ENCODE assay signal across 12 mouse cellular contexts in the genomic region with DNA sequence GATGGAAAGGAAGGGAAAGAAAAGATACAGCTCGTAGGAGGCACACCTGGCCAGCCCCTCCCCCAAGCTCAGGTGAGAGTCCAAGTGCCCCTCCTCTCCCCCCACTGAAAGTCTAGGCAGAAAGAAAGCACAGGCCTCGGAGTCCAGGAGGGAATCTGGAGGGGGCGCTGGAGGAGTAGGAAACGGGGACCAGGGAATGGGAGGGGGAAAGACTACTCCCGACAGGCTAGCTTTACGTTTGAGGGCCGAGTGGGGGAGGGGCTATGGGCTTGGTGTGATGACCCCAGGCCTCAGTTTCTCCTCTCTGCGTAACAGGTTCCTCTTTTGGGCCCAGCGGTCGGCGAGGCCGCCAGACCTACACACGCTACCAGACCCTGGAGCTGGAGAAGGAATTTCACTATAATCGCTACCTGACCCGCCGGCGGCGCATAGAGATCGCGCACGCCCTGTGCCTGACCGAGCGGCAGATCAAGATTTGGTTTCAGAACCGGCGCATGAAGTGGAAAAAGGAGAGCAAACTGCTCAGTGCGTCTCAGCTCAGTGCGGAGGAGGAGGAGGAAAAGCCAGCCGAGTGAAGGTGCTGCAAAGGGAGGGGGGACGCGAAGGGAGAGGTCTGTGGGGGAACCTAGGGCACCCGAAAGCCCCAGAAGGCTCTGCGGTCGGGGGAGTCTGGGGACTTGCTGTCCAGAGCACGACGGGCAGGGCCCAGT. TPM values are rescaled to one million over a fixed set of nuclear protein-coding genes. Genes with fewer than 3 reads are reported as not detected.
DNase-seq lines count a peak whose midpoint lies in the region; ATAC-seq and TF ChIP-seq lines count a peak whose summit lies in the region.
"Had no signal": no experiment of that assay in that cellular context is flagged by ENCODE, and none has a peak within 500 bp of the region (broad histone marks: within the 10 kb centered on the region; RNA-seq: fewer than 3 reads in every experiment).

No protein-coding gene starts in this region.

- H3K9ac ChIP-seq in stomach, postnatal 0 days (ENCODE audit: low read length), result peak overlapping the region; percentile 68; the same call in 1 of the 2 replicates

- peaks cover 100% of the 10 kb centered on the region for H3K27me3 ChIP-seq in limb, embryonic 10.5 days (ENCODE audit: low read depth, poor library complexity, severe bottlenecking)
- peaks cover 3% of the 10 kb centered on the region; the same call in 1 of the 2 replicates for H3K27me3 ChIP-seq in stomach, postnatal 0 days (ENCODE audit: control insufficient read depth, insufficient read depth, low read length)

- TF ChIP-seq EP300 in stomach, postnatal 0 days (optimal IDR thresholded peaks at IDR 0.05), result no peak

- H3K4me3 ChIP-seq in limb, embryonic 10.5 days, result peak overlapping the region; percentile 64
- peak overlapping the region; percentile 54 for H3K4me3 ChIP-seq in stomach, postnatal 0 days (ENCODE audit: low read depth, low read length)

- H3K4me1 ChIP-seq in limb, embryonic 10.5 days, result peaks cover 96% of the 10 kb centered on the region
- no peaks in the 10 kb centered on the region for H3K4me1 ChIP-seq in stomach, postnatal 0 days (replicated peaks; ENCODE audit: control insufficient read depth, insufficient read depth)

- no peak for ATAC-seq in stomach, postnatal 0 days (ENCODE audit: low FRiP score, low TSS enrichment)
- ATAC-seq: forebrain, embryonic 16.5 days had no signal

- H3K36me3 ChIP-seq in limb, embryonic 10.5 days, result peaks cover 3% of the 10 kb centered on the region; the same call in 1 of the 2 replicates
- H3K36me3 ChIP-seq in stomach, postnatal 0 days (ENCODE audit: control insufficient read depth, insufficient read depth, low read length), result no peaks in the 10 kb centered on the region

- TF ChIP-seq CTCF in stomach, postnatal 0 days (IDR thresholded peaks at IDR 0.05; ENCODE audit: low read depth), result peak; percentile 13; the same call in 1 of the 2 replicates

- peak overlapping the region; percentile 50 for H3K4me2 ChIP-seq in stomach, postnatal 0 days (replicated peaks; ENCODE audit: low read depth)

- no peaks in the 10 kb centered on the region for H3K9me3 ChIP-seq in limb, embryonic 10.5 days (replicated peaks)
- H3K9me3 ChIP-seq in stomach, postnatal 0 days (ENCODE audit: control insufficient read depth, low read length), result no peaks in the 10 kb centered on the region

- peak overlapping the region; percentile 81 for H3K27ac ChIP-seq in limb, embryonic 10.5 days
- peak overlapping the region; percentile 26 for H3K27ac ChIP-seq in stomach, postnatal 0 days (replicated peaks)

- peak; percentile 50 for DNase-seq in adrenal gland, adult 8-10 months
- no peak for DNase-seq in adrenal gland, postnatal 25 days
- DNase-seq in lung, postnatal 10 days, result peak; percentile 58
- no peak for DNase-seq in lung, adult 18-20 months
- peak; percentile 70 for DNase-seq in limb, embryonic 10.5 days (ENCODE audit: low spot score)
- DNase-seq in stomach, postnatal 0 days (ENCODE audit: low spot score), result no peak
- DNase-seq in cerebellum, adult 9-11 months, result no peak
- DNase-seq in gastrocnemius, postnatal 4 days (ENCODE audit: low spot score in 2 of 2), result no peak
- DNase-seq: cerebellum, postnatal 10 days had no signal

- WGBS in limb, embryonic 10.5 days, result 1% methylated on average over 35 of the region's 35 CpGs
- 9% methylated on average over 35 of the region's 35 CpGs for WGBS in stomach, postnatal 0 days

RNA-seq across cellular contexts. Expression of a gene that starts 2.6 kb away (rescaled TPM):
- 10 to 100 TPM; 25.2 to 38.3 (median 26.7) TPM for total RNA-seq in adrenal gland, adult 8-10 months (2022)
- 36.5 and 36.8 TPM in 2 replicates for total RNA-seq in adrenal gland, postnatal 25 days (2021)
- 5.5 and 5.9 TPM in 2 replicates for polyA plus RNA-seq in limb, embryonic 10.5 days (2016; fragmentation: Nextera tagmentation; extraction: Ambion mirVana)
- polyA plus RNA-seq in stomach, postnatal 0 days (2015; fragmentation: Nextera tagmentation; extraction: Ambion mirVana), result 7.5 and 8.2 TPM in 2 replicates
- 1 to 10 TPM in 1 of 2 experiments, under 1 TPM in 1; 0.80 to 1.1 TPM for total RNA-seq in gastrocnemius, postnatal 4 days (2021)
- total RNA-seq: left cerebral cortex, postnatal 36 days had no signal
- polyA plus RNA-seq: forebrain, embryonic 16.5 days had no signal

RNA-seq across cellular contexts. Expression of a gene that starts 8.2 kb away (rescaled TPM):
- total RNA-seq in adrenal gland, adult 8-10 months (2022), result 10 to 100 TPM; 56.4 to 77.8 (median 59.5) TPM
- 74.4 and 78.8 TPM in 2 replicates for total RNA-seq in adrenal gland, postnatal 25 days (2021)
- 6.1 and 7.9 TPM in 2 replicates for polyA plus RNA-seq in limb, embryonic 10.5 days (2016; fragmentation: Nextera tagmentation; extraction: Ambion mirVana)
- polyA plus RNA-seq in stomach, postnatal 0 days (2015; fragmentation: Nextera tagmentation; extraction: Ambion mirVana), result 6.9 and 7.9 TPM in 2 replicates
- total RNA-seq in gastrocnemius, postnatal 4 days (2021), result 1 to 10 TPM in 1 of 2 experiments, under 1 TPM in 1; 0.62 to 1.3 TPM
- total RNA-seq: left cerebral cortex, postnatal 36 days had no signal
- polyA plus RNA-seq: forebrain, embryonic 16.5 days had no signal

RNA-seq across cellular contexts. Expression of a gene that starts 14.1 kb away (rescaled TPM):
- 10 to 100 TPM; 44.6 to 62.9 (median 53.0) TPM for total RNA-seq in adrenal gland, adult 8-10 months (2022)
- 54.7 and 58.6 TPM in 2 replicates for total RNA-seq in adrenal gland, postnatal 25 days (2021)
- 7.1 and 10.2 TPM in 2 replicates for polyA plus RNA-seq in limb, embryonic 10.5 days (2016; fragmentation: Nextera tagmentation; extraction: Ambion mirVana)
- polyA plus RNA-seq in stomach, postnatal 0 days (2015; fragmentation: Nextera tagmentation; extraction: Ambion mirVana), result 5.5 and 6.0 TPM in 2 replicates
- 1 to 10 TPM; 1.8 to 2.1 TPM for total RNA-seq in gastrocnemius, postnatal 4 days (2021)
- total RNA-seq: hematopoietic stem cell, adult 5-6 weeks; left cerebral cortex, postnatal 36 days had no signal
- polyA plus RNA-seq: forebrain, embryonic 16.5 days had no signal

RNA-seq across cellular contexts. Expression of a gene that starts 17.6 kb away (rescaled TPM):
- 10 to 100 TPM; 19.9 to 45.3 (median 27.0) TPM for total RNA-seq in adrenal gland, adult 8-10 months (2022)
- 27.6 and 31.5 TPM in 2 replicates for total RNA-seq in adrenal gland, postnatal 25 days (2021)
- 0.89 and 1.2 TPM in 2 replicates for polyA plus RNA-seq in limb, embryonic 10.5 days (2016; fragmentation: Nextera tagmentation; extraction: Ambion mirVana)
- 1.2 and 1.6 TPM in 2 replicates for polyA plus RNA-seq in stomach, postnatal 0 days (2015; fragmentation: Nextera tagmentation; extraction: Ambion mirVana)
- total RNA-seq in gastrocnemius, postnatal 4 days (2021), result under 1 TPM; 0.57 to 0.91 TPM
- total RNA-seq: left cerebral cortex, postnatal 36 days had no signal
- polyA plus RNA-seq: forebrain, embryonic 16.5 days had no signal

RNA-seq across cellular contexts. Expression of a gene that starts 18.8 kb away (rescaled TPM):
- total RNA-seq in adrenal gland, adult 8-10 months (2022), result 10 to 100 TPM; 50.4 to 99.8 (median 83.6) TPM
- total RNA-seq in adrenal gland, postnatal 25 days (2021), result 84.9 and 94.6 TPM in 2 replicates
- polyA plus RNA-seq in limb, embryonic 10.5 days (2016; fragmentation: Nextera tagmentation; extraction: Ambion mirVana), result 0.95 and 1.2 TPM in 2 replicates
- polyA plus RNA-seq in stomach, postnatal 0 days (2015; fragmentation: Nextera tagmentation; extraction: Ambion mirVana), result 0.42 and 0.83 TPM in 2 replicates
- total RNA-seq in gastrocnemius, postnatal 4 days (2021), result 1 to 10 TPM in 1 of 2 experiments, under 1 TPM in 1; 0.98 to 1.3 TPM
- total RNA-seq: hematopoietic stem cell, adult 5-6 weeks; left cerebral cortex, postnatal 36 days had no signal
- polyA plus RNA-seq: forebrain, embryonic 16.5 days had no signal

Comparison
In these comparisons a context has a peak if more than half of its experiments do, and no peak if none do; other contexts are left out.
1. DNase-seq: peak in adrenal gland, adult 8-10 months (single experiment), lung, postnatal 10 days (single experiment) and limb, embryonic 10.5 days (single experiment); none in adrenal gland, postnatal 25 days (single experiment), lung, adult 18-20 months (0 of 2), stomach, postnatal 0 days (single experiment), cerebellum, adult 9-11 months (single experiment) and gastrocnemius, postnatal 4 days (0 of 2).
2. RNA of a gene that starts 2.6 kb away (total RNA-seq): 36.5 to 36.8 TPM in adrenal gland, postnatal 25 days and 25.2 to 38.3 TPM in adrenal gland, adult 8-10 months; 0.80 to 1.1 TPM in gastrocnemius, postnatal 4 days; every median in the first group is over 10 times any median in the second.
3. RNA of a gene that starts 8.2 kb away (total RNA-seq): 74.4 to 78.8 TPM in adrenal gland, postnatal 25 days and 56.4 to 77.8 TPM in adrenal gland, adult 8-10 months; 0.62 to 1.3 TPM in gastrocnemius, postnatal 4 days; every median in the first group is over 10 times any median in the second.
4. RNA of a gene that starts 14.1 kb away (total RNA-seq): 44.6 to 62.9 TPM in adrenal gland, adult 8-10 months and 54.7 to 58.6 TPM in adrenal gland, postnatal 25 days; 1.8 to 2.1 TPM in gastrocnemius, postnatal 4 days; every median in the first group is over 10 times any median in the second.